Mouse (Mus musculus): ENCODE results near the gene Dpy19l1.

- TF ChIP-seq CTCF (IDR thresholded peaks at IDR 0.05; ENCODE audit: low read depth) (no peak), EP300 (IDR thresholded peaks at IDR 0.05; ENCODE audit: low read depth) (no peak)
Measured at GRCm38 (mm10) chr9:24503858-24504219, 899 bp upstream of the Dpy19l1 start.
